Mouse (Mus musculus) intestine, embryonic 14.5 days (tissue): ENCODE results near the gene Gast. TPM values are rescaled to one million over a fixed set of nuclear protein-coding genes. Genes with fewer than 3 reads are reported as not detected.

ENCODE experiments used
- ATAC-seq: fragments of 200-750 bp; cut with Nextera tagmentation; replicated peaks from 2 replicates; pipeline ENCODE4 v1.8.0; 2017; ENCODE audit warnings: low read depth, moderate number of reproducible peaks, moderate TSS enrichment, moderate library complexity; ENCODE audit not compliant: low FRiP score, low TSS enrichment
- DNase-seq: peaks from one replicate; pipeline ENCODE4 v3.0.0-alpha.2; 2018; ENCODE audit warnings: low spot score
- H3K27ac ChIP-seq: fragments of 300-500 bp; sonication (generic); 2 replicates; pipeline ENCODE4 v1.5.1; 2014; ENCODE audit warnings: low read depth, mild to moderate bottlenecking, control low read depth
- H3K27me3 ChIP-seq: fragments of 300-500 bp; sonication (generic); replicated peaks from 2 replicates; pipeline ENCODE4 v1.6.1; 2014; ENCODE audit warnings: low read length, control low read depth; ENCODE audit not compliant: control insufficient read depth, insufficient read depth
- H3K36me3 ChIP-seq: fragments of 300-500 bp; sonication (generic); 2 replicates; pipeline ENCODE4 v1.6.1; 2014; ENCODE audit warnings: low read length, control low read depth; ENCODE audit not compliant: control insufficient read depth, insufficient read depth
- H3K4me1 ChIP-seq: fragments of 300-500 bp; sonication (generic); replicated peaks from 2 replicates; pipeline ENCODE4 v1.6.1; 2014; ENCODE audit warnings: low read length, control low read depth, mixed read lengths; ENCODE audit not compliant: control insufficient read depth, insufficient read depth
- H3K4me2 ChIP-seq: fragments of 300-500 bp; sonication (generic); 2 replicates; pipeline ENCODE4 v1.6.1; 2014; ENCODE audit warnings: low read length
- H3K4me3 ChIP-seq: fragments of 300-500 bp; sonication (generic); 2 replicates; pipeline ENCODE4 v1.5.1; 2014; ENCODE audit warnings: low read depth, low read length, control low read depth, mixed read lengths
- H3K9ac ChIP-seq: fragments of 300-500 bp; sonication (generic); 2 replicates; pipeline ENCODE4 v1.6.1; 2014; ENCODE audit warnings: mild to moderate bottlenecking, low read length
- H3K9me3 ChIP-seq: fragments of 300-500 bp; sonication (generic); 2 replicates; pipeline ENCODE4 v1.6.1; 2016; ENCODE audit warnings: low read length, control low read depth; ENCODE audit not compliant: control insufficient read depth
- WGBS: fragments of 180-500 bp; shearing (Covaris S2); extraction: QIAGEN DNeasy Blood & Tissue Kit; methylation state at CpG from one replicate; pipeline ENCODE4 v1.1.7; 2014; 5-methylcytosine and 5-hydroxymethylcytosine counted together
- polyA plus RNA-seq: library from polyadenylated mRNA; unstranded; fragments of >200 nt; fragmentation: Nextera tagmentation; extraction: Ambion mirVana; gene quantifications from 2 replicates; pipeline ENCODE4 v1.2.1, GENCODE M21; 2014

The Gast gene
- polyA plus RNA-seq, 1 experiment from 2014 or later = 3.2 TPM

DNA sequence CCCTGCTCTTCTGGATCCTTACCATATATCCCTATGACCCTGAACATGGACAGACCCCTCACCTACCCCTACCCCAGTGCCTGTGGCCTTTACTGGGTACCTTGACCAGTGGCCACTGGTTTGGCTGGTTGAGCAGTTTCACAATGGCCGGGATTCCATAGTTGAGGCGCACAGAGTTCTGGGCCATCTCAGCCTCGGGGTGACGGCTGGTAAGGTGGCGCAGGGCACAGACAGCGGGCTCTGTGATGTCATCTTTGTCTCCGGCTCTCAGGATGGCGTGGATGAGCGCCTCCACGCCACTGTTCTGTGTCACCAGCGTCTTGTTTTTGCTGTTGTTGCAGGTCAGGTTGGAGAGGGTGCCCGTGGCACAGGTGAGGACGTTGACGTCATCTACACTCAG, 43.8 kb downstream of the Gast start:
- no peak overlapping the region for H3K4me3 ChIP-seq
- no peak overlapping the region for H3K4me2 ChIP-seq
- no peaks in the 10 kb centered on the region for H3K27me3 ChIP-seq
- WGBS = 93% methylated on average over 14 of the region's 14 CpGs
- no peak overlapping the region for H3K27ac ChIP-seq
- ATAC-seq (no peak), DNase-seq (no peak)
- peaks cover 89% of the 10 kb centered on the region for H3K36me3 ChIP-seq
- H3K9ac ChIP-seq = no peak overlapping the region
- no peaks in the 10 kb centered on the region for H3K4me1 ChIP-seq
- H3K9me3 ChIP-seq = no peaks in the 10 kb centered on the region

DNA sequence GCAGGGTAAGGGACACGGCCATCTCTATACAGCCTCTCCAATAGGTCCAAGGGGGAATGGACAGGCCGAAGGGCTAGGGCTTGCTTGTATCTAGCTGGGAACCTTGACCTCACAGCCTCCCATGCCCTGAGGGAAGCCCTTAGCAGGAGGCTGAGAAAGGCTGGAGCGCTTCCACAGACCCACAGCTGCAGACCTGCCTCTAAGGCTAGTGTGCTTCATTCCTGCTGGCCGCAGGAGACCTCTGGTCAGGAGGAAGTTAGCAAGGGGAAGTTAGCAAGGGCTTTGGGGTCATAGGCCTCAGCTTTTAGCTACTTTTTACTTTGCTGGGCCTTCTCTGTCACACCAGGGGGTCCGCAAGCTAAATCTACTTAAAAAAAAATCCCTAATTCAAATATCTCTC, 44.2 kb downstream of the Gast start:
- 91% methylated on average over 5 of the region's 5 CpGs for WGBS
- Histone ChIP-seq H3K4me2 (no peak overlapping the region), H3K4me3 (no peak overlapping the region), H3K9ac (no peak overlapping the region), H3K36me3 (peaks cover 89% of the 10 kb centered on the region), H3K4me1 (no peaks in the 10 kb centered on the region), H3K27me3 (no peaks in the 10 kb centered on the region), H3K9me3 (no peaks in the 10 kb centered on the region), H3K27ac (no peak overlapping the region)
- DNase-seq (no peak), ATAC-seq (no peak)

GRCm38 (mm10) chr11:100379311-100379710, 45.1 kb downstream of the Gast start:
- no peaks in the 10 kb centered on the region for H3K9me3 ChIP-seq
- WGBS = 89% methylated on average over 4 of the region's 4 CpGs
- ATAC-seq (no peak), DNase-seq (no peak)
- H3K27me3 ChIP-seq = no peaks in the 10 kb centered on the region
- peaks cover 89% of the 10 kb centered on the region for H3K36me3 ChIP-seq
- H3K27ac ChIP-seq = no peak overlapping the region
- no peak overlapping the region for H3K4me2 ChIP-seq
- no peak overlapping the region for H3K4me3 ChIP-seq
- H3K9ac ChIP-seq = no peak overlapping the region
- H3K4me1 ChIP-seq = no peaks in the 10 kb centered on the region

DNA sequence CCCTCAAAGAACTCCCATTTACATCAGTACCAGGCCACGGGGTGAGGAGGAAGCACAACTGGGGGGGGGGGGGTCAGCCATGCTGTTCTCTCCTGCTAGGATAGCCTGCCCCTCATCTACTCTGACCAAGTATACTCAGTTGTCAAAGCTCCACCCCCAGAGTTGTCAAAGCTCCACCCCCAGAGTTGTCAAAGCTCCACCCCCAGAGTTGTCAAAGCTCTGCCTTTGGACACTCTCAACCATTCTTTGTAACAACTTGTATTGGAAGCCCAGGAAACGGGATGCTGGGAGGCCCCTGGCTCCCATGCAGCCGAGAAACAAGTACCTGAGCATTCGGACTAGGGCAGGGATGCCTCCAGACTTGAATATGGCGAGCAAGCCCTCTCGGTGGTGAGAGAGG, 48.5 kb downstream of the Gast start:
- no peak overlapping the region for H3K9ac ChIP-seq
- H3K4me1 ChIP-seq = peaks cover 13% of the 10 kb centered on the region
- H3K27me3 ChIP-seq = no peaks in the 10 kb centered on the region
- 87% methylated on average over 6 of the region's 6 CpGs for WGBS
- ATAC-seq (no peak), DNase-seq (no peak)
- no peak overlapping the region for H3K4me3 ChIP-seq
- H3K9me3 ChIP-seq = no peaks in the 10 kb centered on the region
- H3K4me2 ChIP-seq = no peak overlapping the region
- H3K27ac ChIP-seq = no peak overlapping the region
- H3K36me3 ChIP-seq = peaks cover 76% of the 10 kb centered on the region

DNA sequence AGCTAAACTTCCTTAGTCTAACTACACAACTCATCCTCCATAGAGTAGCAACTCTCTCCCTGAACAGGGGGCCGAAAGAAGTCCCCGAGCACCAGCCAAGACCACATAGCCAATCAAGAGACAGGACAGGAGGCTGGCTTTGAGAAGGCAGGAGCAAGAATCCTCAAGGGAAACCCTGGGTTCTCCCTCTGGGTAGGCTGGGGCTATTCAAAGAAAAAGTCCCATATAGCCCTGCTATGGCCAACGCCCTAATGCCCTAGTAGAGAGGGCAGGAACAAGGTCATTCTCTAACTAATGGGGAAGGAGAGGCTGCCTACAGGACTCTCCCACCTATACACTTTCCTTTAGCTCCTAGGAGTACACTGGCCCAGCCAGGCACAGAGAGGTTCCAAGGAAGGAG, 50.8 kb downstream of the Gast start:
- no peak overlapping the region for H3K9ac ChIP-seq
- peaks cover 57% of the 10 kb centered on the region for H3K36me3 ChIP-seq
- ATAC-seq (no peak), DNase-seq (no peak)
- H3K27ac ChIP-seq = no peak overlapping the region
- H3K4me3 ChIP-seq = no peak overlapping the region
- WGBS = 90% methylated on average over 3 of the region's 3 CpGs
- no peaks in the 10 kb centered on the region for H3K9me3 ChIP-seq
- H3K4me1 ChIP-seq = peaks cover 32% of the 10 kb centered on the region
- H3K4me2 ChIP-seq = no peak overlapping the region
- no peaks in the 10 kb centered on the region for H3K27me3 ChIP-seq

GRCm38 (mm10) chr11:100386586-100386985, 52.4 kb downstream of the Gast start:
- H3K4me1 ChIP-seq = peaks cover 43% of the 10 kb centered on the region
- H3K27ac ChIP-seq = peak overlapping the region; percentile 78
- DNase-seq (no peak), ATAC-seq (peak; percentile 76)
- H3K4me3 ChIP-seq = no peak overlapping the region
- no peaks in the 10 kb centered on the region for H3K9me3 ChIP-seq
- no peaks in the 10 kb centered on the region for H3K27me3 ChIP-seq
- 0 out of 2 replicates have a peak overlapping the region, but pooled peaks have one; percentile 4 for H3K4me2 ChIP-seq
- H3K36me3 ChIP-seq = peaks cover 44% of the 10 kb centered on the region
- H3K9ac ChIP-seq = no peak overlapping the region
- 53% methylated on average over 5 of the region's 5 CpGs for WGBS

Other genes with a start within 250 kb of the Gast start
- gene Krt32, start 246.2 kb upstream of the Gast start, polyA plus RNA-seq = not detected in 2 replicates
- not detected in 2 replicates for gene Krt35, start 238.2 kb upstream of the Gast start, polyA plus RNA-seq
- gene Krt36, start 228.8 kb upstream of the Gast start, polyA plus RNA-seq = 0.11 and 0.13 TPM in 2 replicates
- 0.11 TPM in 1 of 2 replicates, not detected in the other for gene Krt13, start 212.8 kb upstream of the Gast start, polyA plus RNA-seq
- gene Krt15, start 198.5 kb upstream of the Gast start, polyA plus RNA-seq = 1.3 TPM in 2 replicates
- 359 and 374 TPM in 2 replicates for gene Krt19, start 185.7 kb upstream of the Gast start, polyA plus RNA-seq
- not detected in 2 replicates for gene Krt9, start 141.2 kb upstream of the Gast start, polyA plus RNA-seq
- 5.7 and 6.0 TPM in 2 replicates for gene Krt14, start 126.9 kb upstream of the Gast start, polyA plus RNA-seq
- gene Krt16, start 85.5 kb upstream of the Gast start, polyA plus RNA-seq = not detected in 2 replicates
- 8.7 and 9.9 TPM in 2 replicates for gene Krt17, start 73.4 kb upstream of the Gast start, polyA plus RNA-seq
- not detected in 2 replicates for gene Krt42, start 64.5 kb upstream of the Gast start, polyA plus RNA-seq
- 1,995 and 2,009 TPM in 2 replicates for gene Eif1, start 14.5 kb upstream of the Gast start, polyA plus RNA-seq
- gene Hap1, start 21.7 kb downstream of the Gast start, polyA plus RNA-seq = 10.2 and 11.1 TPM in 2 replicates
- 93.4 and 106 TPM in 2 replicates for gene Jup, start 63.4 kb downstream of the Gast start, polyA plus RNA-seq
- gene P3h4, start 80.4 kb downstream of the Gast start, polyA plus RNA-seq = 54.8 and 55.3 TPM in 2 replicates
- 86.2 and 89.7 TPM in 2 replicates for gene Fkbp10, start 81.3 kb downstream of the Gast start, polyA plus RNA-seq
- 117 and 126 TPM in 2 replicates for gene Nt5c3b, start 107.4 kb downstream of the Gast start, polyA plus RNA-seq
- 0.23 and 0.61 TPM in 2 replicates for gene Klhl10, start 107.5 kb downstream of the Gast start, polyA plus RNA-seq
- 8.3 and 9.6 TPM in 2 replicates for gene Klhl11, start 138.3 kb downstream of the Gast start, polyA plus RNA-seq
- 164 and 177 TPM in 2 replicates for gene Acly, start 193.6 kb downstream of the Gast start, polyA plus RNA-seq
- 0.46 and 0.69 TPM in 2 replicates for gene Ttc25, start 211.2 kb downstream of the Gast start, polyA plus RNA-seq
- 34.7 and 39.2 TPM in 2 replicates for gene Cnp, start 240.5 kb downstream of the Gast start, polyA plus RNA-seq